Mouse (Mus musculus) ovary, adult 18-20 months (tissue): ENCODE measurements around the gene Gm4707.
A peak's percentile ranks its signal among the peaks of the same experiment; 100 is the strongest.
"Not testable (repeated sequence)": the region's sequence is repeated elsewhere in the genome, so short reads cannot be mapped to it uniquely, and the experiment has no call there.

Source experiments
- DNase-seq: peaks from one replicate; pipeline ENCODE4 v3.0.0; 2022; ENCODE audit warnings: low spot score, mixed read lengths

Gene Gm4707

GRCm38 (mm10) chr17:71459818-71460217, at the start of gene Gm4707:
Gene Gm4707, minus strand, starts transcription at chr17:71459918.
- no peak for DNase-seq

- no peak for DNase-seq
Measured at GRCm38 (mm10) chr17:71506832-71507231, 47.1 kb upstream of the Gm4707 start.

GRCm38 (mm10) chr17:71495784-71496183, 36.1 kb upstream of the Gm4707 start:
- DNase-seq = no peak

- DNase-seq = no peak
Measured at GRCm38 (mm10) chr17:71491332-71491686, 31.6 kb upstream of the Gm4707 start.

GRCm38 (mm10) chr17:71490666-71491331, 31.1 kb upstream of the Gm4707 start:
- no peak for DNase-seq

- DNase-seq = no peak
Measured at GRCm38 (mm10) chr17:71489703-71490461, 30.2 kb upstream of the Gm4707 start.

- DNase-seq = no peak
Measured at GRCm38 (mm10) chr17:71486231-71486851, 26.6 kb upstream of the Gm4707 start.

GRCm38 (mm10) chr17:71485791-71486230, 26.1 kb upstream of the Gm4707 start:
- no peak for DNase-seq

GRCm38 (mm10) chr17:71484711-71485110, 25.0 kb upstream of the Gm4707 start:
- no peak for DNase-seq

- DNase-seq = no peak
Measured at GRCm38 (mm10) chr17:71483418-71484060, 23.8 kb upstream of the Gm4707 start.

GRCm38 (mm10) chr17:71479381-71479901, 19.7 kb upstream of the Gm4707 start:
- DNase-seq = no peak

GRCm38 (mm10) chr17:71477481-71477880, 17.8 kb upstream of the Gm4707 start:
- no peak for DNase-seq

GRCm38 (mm10) chr17:71476346-71477020, 16.8 kb upstream of the Gm4707 start:
- DNase-seq = no peak

- peak; percentile 44 for DNase-seq
Measured at GRCm38 (mm10) chr17:71475705-71476089, 16.0 kb upstream of the Gm4707 start.

- DNase-seq = peak; percentile 95
Measured at GRCm38 (mm10) chr17:71474762-71475704, 15.3 kb upstream of the Gm4707 start, which contains the start of gene Smchd1. Gene Smchd1, minus strand, starts transcription at chr17:71475343.

GRCm38 (mm10) chr17:71474128-71474527, 14.4 kb upstream of the Gm4707 start:
- no peak for DNase-seq

GRCm38 (mm10) chr17:71471261-71471660, 11.5 kb upstream of the Gm4707 start:
- no peak for DNase-seq

GRCm38 (mm10) chr17:71460312-71460711, 594 bp upstream of the Gm4707 start:
- DNase-seq = no peak

- DNase-seq = not testable (repeated sequence)
Measured at GRCm38 (mm10) chr17:71457361-71457760, 2.4 kb downstream of the Gm4707 start.

- no peak for DNase-seq
Measured at GRCm38 (mm10) chr17:71445191-71445590, 14.5 kb downstream of the Gm4707 start.
